Mouse (Mus musculus): ENCODE results near the gene Alg2. TPM values are rescaled to one million over a fixed set of nuclear protein-coding genes. Genes with fewer than 3 reads are reported as not detected.

The Alg2 gene
- polyA plus RNA-seq, 1 experiment from 2014 or later: 44.5 TPM

GRCm38 (mm10) chr4:47437365-47438340 lies 36.5 kb downstream of the Alg2 start:
- ATAC-seq (replicated peaks; ENCODE audit: low FRiP score) (peak; percentile 66), DNase-seq (ENCODE audit: low spot score) (peak; percentile 80)
- no peaks in the 10 kb centered on the region; the same call in 1 of the 2 replicates for H3K4me1 ChIP-seq (replicated peaks; ENCODE audit: control insufficient read depth, insufficient read depth, low read length)
- peak overlapping the region; percentile 78 for H3K4me2 ChIP-seq
- no peaks in the 10 kb centered on the region for H3K9me3 ChIP-seq (ENCODE audit: control insufficient read depth, low read length)
- peak overlapping the region; percentile 11; the same call in 1 of the 2 replicates for H3K9ac ChIP-seq (ENCODE audit: low read depth, low read length)
- H3K27me3 ChIP-seq (replicated peaks; ENCODE audit: control insufficient read depth, insufficient read depth, low read length): peaks cover 4% of the 10 kb centered on the region; the same call in 1 of the 2 replicates
- peak overlapping the region; percentile 44 for H3K4me3 ChIP-seq (ENCODE audit: low read depth, low read length)
- no peaks in the 10 kb centered on the region for H3K36me3 ChIP-seq (ENCODE audit: control insufficient read depth, insufficient read depth, low read length)
- 4% methylated on average over 33 of the region's 33 CpGs for WGBS
- H3K27ac ChIP-seq (ENCODE audit: low read depth, low read length): no peak overlapping the region

DNA sequence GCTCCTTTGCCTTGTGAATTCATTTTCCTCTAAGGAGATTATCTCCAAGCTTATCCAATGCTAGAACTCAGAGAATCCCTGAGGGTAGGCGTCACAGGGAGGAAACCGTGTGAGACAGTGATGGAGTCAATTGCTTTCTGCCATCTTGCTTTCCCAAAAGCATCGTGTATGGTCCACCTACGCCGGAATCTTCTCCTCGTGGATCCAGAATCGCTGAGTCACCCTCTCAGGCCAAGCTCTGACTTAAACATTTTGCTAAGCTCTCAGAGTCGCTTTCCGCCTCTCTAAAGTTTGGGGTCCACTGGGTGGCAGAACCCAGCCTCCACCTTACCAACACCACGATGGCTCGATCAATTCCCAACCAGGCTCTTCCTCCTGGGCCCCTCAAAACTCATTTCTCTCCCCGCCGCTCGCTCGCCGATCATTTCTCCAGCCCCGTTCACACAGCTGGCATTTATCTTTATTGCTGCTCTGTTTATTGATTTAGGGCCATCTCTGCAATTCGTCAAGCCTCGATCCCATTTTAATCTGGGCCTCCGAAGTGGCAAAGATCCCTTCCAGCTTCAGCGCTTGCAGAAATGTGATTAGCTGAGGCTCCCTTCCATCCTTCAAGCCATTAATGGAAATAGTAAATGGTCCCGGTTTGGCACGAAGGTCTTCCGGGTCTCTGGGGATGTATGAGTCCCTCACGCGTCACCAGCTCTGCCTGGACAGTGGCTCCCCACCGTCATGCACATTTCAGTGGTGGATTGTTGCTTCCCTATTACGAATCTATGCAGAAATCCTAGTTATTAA lies 38.4 kb downstream of the Alg2 start:
- ATAC-seq (replicated peaks; ENCODE audit: low FRiP score): no peak
- Histone ChIP-seq H3K9me3 (ENCODE audit: control insufficient read depth, low read length) (no peaks in the 10 kb centered on the region), H3K4me3 (ENCODE audit: low read depth, low read length) (no peak overlapping the region), H3K9ac (ENCODE audit: low read depth, low read length) (no peak overlapping the region), H3K27me3 (replicated peaks; ENCODE audit: control insufficient read depth, insufficient read depth, low read length) (peaks cover 4% of the 10 kb centered on the region; the same call in 1 of the 2 replicates), H3K27ac (ENCODE audit: low read depth, low read length) (no peak overlapping the region), H3K4me2 (no peak overlapping the region), H3K4me1 (replicated peaks; ENCODE audit: control insufficient read depth, insufficient read depth, low read length) (no peaks in the 10 kb centered on the region; the same call in 1 of the 2 replicates), H3K36me3 (ENCODE audit: control insufficient read depth, insufficient read depth, low read length) (no peaks in the 10 kb centered on the region)
- 55% methylated on average over 28 of the region's 28 CpGs for WGBS
- no peak for DNase-seq (ENCODE audit: low spot score)

GRCm38 (mm10) chr4:47435131-47435530 lies 39.0 kb downstream of the Alg2 start:
- ATAC-seq (replicated peaks; ENCODE audit: low FRiP score) (no peak), DNase-seq (ENCODE audit: low spot score) (no peak)
- Histone ChIP-seq H3K36me3 (ENCODE audit: control insufficient read depth, insufficient read depth, low read length) (no peaks in the 10 kb centered on the region), H3K27me3 (replicated peaks; ENCODE audit: control insufficient read depth, insufficient read depth, low read length) (peaks cover 4% of the 10 kb centered on the region; the same call in 1 of the 2 replicates), H3K4me1 (replicated peaks; ENCODE audit: control insufficient read depth, insufficient read depth, low read length) (no peaks in the 10 kb centered on the region; the same call in 1 of the 2 replicates), H3K9me3 (ENCODE audit: control insufficient read depth, low read length) (no peaks in the 10 kb centered on the region), H3K9ac (ENCODE audit: low read depth, low read length) (no peak overlapping the region), H3K4me2 (no peak overlapping the region), H3K27ac (ENCODE audit: low read depth, low read length) (no peak overlapping the region), H3K4me3 (ENCODE audit: low read depth, low read length) (no peak overlapping the region)
- 66% methylated on average over 12 of the region's 12 CpGs for WGBS

GRCm38 (mm10) chr4:47432766-47433165 lies 41.4 kb downstream of the Alg2 start:
- Histone ChIP-seq H3K4me1 (replicated peaks; ENCODE audit: control insufficient read depth, insufficient read depth, low read length) (no peaks in the 10 kb centered on the region; the same call in 1 of the 2 replicates), H3K4me2 (no peak overlapping the region), H3K36me3 (ENCODE audit: control insufficient read depth, insufficient read depth, low read length) (no peaks in the 10 kb centered on the region), H3K27ac (ENCODE audit: low read depth, low read length) (no peak overlapping the region), H3K27me3 (replicated peaks; ENCODE audit: control insufficient read depth, insufficient read depth, low read length) (peaks cover 4% of the 10 kb centered on the region; the same call in 1 of the 2 replicates), H3K9ac (ENCODE audit: low read depth, low read length) (no peak overlapping the region), H3K4me3 (ENCODE audit: low read depth, low read length) (no peak overlapping the region), H3K9me3 (ENCODE audit: control insufficient read depth, low read length) (no peaks in the 10 kb centered on the region)
- ATAC-seq (replicated peaks; ENCODE audit: low FRiP score) (no peak), DNase-seq (ENCODE audit: low spot score) (no peak)
- 90% methylated on average over 7 of the region's 7 CpGs for WGBS

GRCm38 (mm10) chr4:47431081-47431480 lies 43.1 kb downstream of the Alg2 start:
- WGBS: 81% methylated on average over 5 of the region's 5 CpGs
- DNase-seq (ENCODE audit: low spot score) (no peak), ATAC-seq (replicated peaks; ENCODE audit: low FRiP score) (no peak)
- H3K4me1 ChIP-seq (replicated peaks; ENCODE audit: control insufficient read depth, insufficient read depth, low read length): no peaks in the 10 kb centered on the region
- no peak overlapping the region for H3K4me3 ChIP-seq (ENCODE audit: low read depth, low read length)
- no peaks in the 10 kb centered on the region for H3K27me3 ChIP-seq (replicated peaks; ENCODE audit: control insufficient read depth, insufficient read depth, low read length)
- no peak overlapping the region for H3K4me2 ChIP-seq
- H3K36me3 ChIP-seq (ENCODE audit: control insufficient read depth, insufficient read depth, low read length): no peaks in the 10 kb centered on the region
- H3K27ac ChIP-seq (ENCODE audit: low read depth, low read length): no peak overlapping the region
- H3K9me3 ChIP-seq (ENCODE audit: control insufficient read depth, low read length): no peaks in the 10 kb centered on the region
- no peak overlapping the region for H3K9ac ChIP-seq (ENCODE audit: low read depth, low read length)

DNA sequence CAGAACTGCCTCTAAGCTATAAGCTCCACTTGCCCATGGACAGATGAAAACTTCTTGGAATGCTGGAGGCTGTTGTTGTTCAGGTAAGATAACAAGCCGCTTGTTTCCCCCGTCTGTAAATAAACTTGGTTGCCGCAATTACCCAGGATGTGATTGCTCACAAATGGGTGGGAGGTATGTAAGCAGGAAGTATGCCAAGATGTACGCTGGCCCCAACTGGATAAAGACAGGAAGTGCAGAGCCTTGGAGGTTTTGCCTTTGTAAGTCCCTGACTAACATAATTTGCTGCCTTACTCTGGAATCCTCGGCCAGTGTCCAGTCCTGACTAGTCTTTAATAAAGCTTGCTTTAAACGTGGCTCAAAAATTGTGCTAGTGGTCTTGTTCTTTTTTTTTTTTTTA lies 43.6 kb downstream of the Alg2 start:
- no peaks in the 10 kb centered on the region for H3K27me3 ChIP-seq (replicated peaks; ENCODE audit: control insufficient read depth, insufficient read depth, low read length)
- 45% methylated on average over 6 of the region's 6 CpGs for WGBS
- DNase-seq (ENCODE audit: low spot score): no peak
- no peaks in the 10 kb centered on the region for H3K4me1 ChIP-seq (replicated peaks; ENCODE audit: control insufficient read depth, insufficient read depth, low read length)
- H3K36me3 ChIP-seq (ENCODE audit: control insufficient read depth, insufficient read depth, low read length): no peaks in the 10 kb centered on the region
- H3K4me3 ChIP-seq (ENCODE audit: low read depth, low read length): no peak overlapping the region
- H3K9ac ChIP-seq (ENCODE audit: low read depth, low read length): no peak overlapping the region
- no peak for ATAC-seq (replicated peaks; ENCODE audit: low FRiP score)
- no peaks in the 10 kb centered on the region for H3K9me3 ChIP-seq (ENCODE audit: control insufficient read depth, low read length)
- no peak overlapping the region for H3K4me2 ChIP-seq
- H3K27ac ChIP-seq (ENCODE audit: low read depth, low read length): no peak overlapping the region

DNA sequence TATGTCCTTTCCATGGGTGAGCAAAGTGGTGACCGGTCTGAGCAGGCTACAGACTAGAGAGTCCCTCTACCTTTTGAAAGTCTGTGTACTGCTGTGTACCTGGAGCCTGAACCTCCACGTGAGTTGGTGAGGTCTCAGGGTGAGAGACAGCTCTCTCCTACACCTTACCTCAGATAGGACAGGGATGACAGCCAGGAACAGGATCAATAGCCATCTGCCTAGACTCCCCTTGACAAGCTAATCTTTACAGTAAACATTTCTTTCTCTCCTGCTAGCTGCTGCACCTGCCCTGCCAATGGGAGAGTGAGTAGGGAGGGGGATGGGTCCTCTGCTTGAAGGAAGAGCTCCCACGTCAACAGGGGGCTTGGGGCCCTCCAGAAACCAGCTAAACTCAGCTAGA lies 46.5 kb downstream of the Alg2 start:
- Histone ChIP-seq H3K4me3 (ENCODE audit: low read depth, low read length) (no peak overlapping the region), H3K9me3 (ENCODE audit: control insufficient read depth, low read length) (no peaks in the 10 kb centered on the region), H3K36me3 (ENCODE audit: control insufficient read depth, insufficient read depth, low read length) (no peaks in the 10 kb centered on the region), H3K4me2 (no peak overlapping the region), H3K27me3 (replicated peaks; ENCODE audit: control insufficient read depth, insufficient read depth, low read length) (no peaks in the 10 kb centered on the region), H3K4me1 (replicated peaks; ENCODE audit: control insufficient read depth, insufficient read depth, low read length) (0 out of 2 replicates have a peak, but pooled peaks cover under 1% of the 10 kb centered on the region), H3K9ac (ENCODE audit: low read depth, low read length) (no peak overlapping the region), H3K27ac (ENCODE audit: low read depth, low read length) (no peak overlapping the region)
- DNase-seq (ENCODE audit: low spot score) (no peak), ATAC-seq (replicated peaks; ENCODE audit: low FRiP score) (no peak)
- 56% methylated on average over 3 of the region's 3 CpGs for WGBS

DNA sequence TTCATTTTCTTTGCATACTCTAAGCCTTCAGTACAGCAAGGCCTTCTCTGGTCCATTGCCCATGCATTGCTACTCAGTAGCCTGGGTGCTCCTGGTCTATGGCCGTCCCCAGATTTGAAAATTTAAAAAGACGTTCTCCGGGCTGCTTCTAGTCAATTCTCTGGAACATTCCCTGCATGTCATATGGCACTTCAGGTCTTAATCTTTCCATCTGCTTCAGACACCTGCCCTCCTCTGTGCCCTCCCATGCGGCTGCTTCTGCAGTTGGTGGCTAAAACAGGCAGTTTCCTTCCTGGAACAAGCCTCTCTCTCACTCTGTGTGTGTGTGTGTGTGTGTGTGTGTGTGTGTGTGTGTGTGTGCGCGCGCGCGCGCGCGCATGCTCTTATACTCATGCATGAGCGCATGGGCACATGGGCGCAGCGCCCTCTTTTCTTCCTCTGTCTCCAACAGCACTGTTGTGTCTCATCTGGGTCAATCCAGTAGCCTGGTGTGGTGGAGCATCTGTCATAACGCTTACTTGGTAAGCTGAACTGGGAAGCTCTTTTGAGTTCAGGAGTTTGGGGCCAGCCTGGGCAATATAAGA lies 48.8 kb downstream of the Alg2 start:
- H3K4me1 ChIP-seq (replicated peaks; ENCODE audit: control insufficient read depth, insufficient read depth, low read length): 0 out of 2 replicates have a peak, but pooled peaks cover 7% of the 10 kb centered on the region
- 92% methylated on average over 16 of the region's 16 CpGs for WGBS
- H3K4me3 ChIP-seq (ENCODE audit: low read depth, low read length): no peak overlapping the region
- H3K27ac ChIP-seq (ENCODE audit: low read depth, low read length): no peak overlapping the region
- ATAC-seq (replicated peaks; ENCODE audit: low FRiP score) (no peak), DNase-seq (ENCODE audit: low spot score) (no peak)
- H3K36me3 ChIP-seq (ENCODE audit: control insufficient read depth, insufficient read depth, low read length): no peaks in the 10 kb centered on the region
- no peak overlapping the region for H3K9ac ChIP-seq (ENCODE audit: low read depth, low read length)
- H3K27me3 ChIP-seq (replicated peaks; ENCODE audit: control insufficient read depth, insufficient read depth, low read length): no peaks in the 10 kb centered on the region
- H3K9me3 ChIP-seq (ENCODE audit: control insufficient read depth, low read length): no peaks in the 10 kb centered on the region
- no peak overlapping the region for H3K4me2 ChIP-seq

Data from liver, embryonic 11.5 days (tissue).